In the genomic region with DNA sequence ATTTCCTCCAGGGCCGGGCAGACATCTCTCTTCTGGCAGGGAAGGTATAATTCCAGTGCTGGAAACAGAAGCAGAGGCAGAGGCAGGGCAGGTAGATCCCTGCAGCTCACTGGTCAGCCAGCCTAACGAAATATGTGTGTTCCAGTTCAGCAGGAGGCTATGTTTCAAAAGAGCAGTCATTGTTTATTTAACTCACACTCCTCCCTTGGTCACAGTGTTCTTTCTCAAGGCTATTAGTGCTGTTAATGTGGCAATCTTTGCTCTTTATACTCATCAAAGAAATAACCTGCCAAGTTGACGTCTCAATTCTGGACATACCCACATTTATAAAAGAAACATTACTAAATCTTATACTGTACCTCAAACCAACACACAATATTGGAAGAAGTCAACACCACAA, we compare ENCODE assay signal across 28 mouse cellular contexts.
"Had no signal": no experiment of that assay in that cellular context is flagged by ENCODE, and none has a peak within 500 bp of the region (broad histone marks: within the 10 kb centered on the region; RNA-seq: fewer than 3 reads in every experiment).

No protein-coding gene starts in this region.

- H3K4me1 ChIP-seq: embryonic facial prominence, embryonic 10.5 days; embryonic facial prominence, embryonic 12.5 days; embryonic facial prominence, embryonic 13.5 days; embryonic facial prominence, embryonic 15.5 days; forebrain, embryonic 10.5 days; forebrain, embryonic 12.5 days; forebrain, embryonic 13.5 days; forebrain, embryonic 15.5 days had no signal

- DNase-seq: cerebellum, adult 2 months; cerebellum, adult 8-10 months; cerebellum, adult 9-10 months; cerebellum, adult 9-11 months; cerebellum, postnatal 10 days; cerebellum, postnatal 14 days; cerebellum, postnatal 25 days; cerebellum, postnatal 36 days; embryo, embryonic 11 days; forebrain, postnatal 0 days; gastrocnemius, adult 2 months; gastrocnemius, postnatal 10 days; gastrocnemius, postnatal 14 days; gastrocnemius, postnatal 25 days; gastrocnemius, postnatal 36 days; heart, adult 11 months; heart, adult 18-20 months; heart, adult 2 months had no signal

- ATAC-seq: forebrain, embryonic 13.5 days; forebrain, embryonic 15.5 days; forebrain, embryonic 16.5 days; forebrain, postnatal 0 days had no signal

- H3K27me3 ChIP-seq: embryonic facial prominence, embryonic 12.5 days; embryonic facial prominence, embryonic 13.5 days; embryonic facial prominence, embryonic 15.5 days; forebrain, embryonic 12.5 days; forebrain, embryonic 13.5 days; forebrain, embryonic 15.5 days had no signal

- H3K4me2 ChIP-seq: embryonic facial prominence, embryonic 12.5 days; embryonic facial prominence, embryonic 13.5 days; embryonic facial prominence, embryonic 15.5 days; forebrain, embryonic 12.5 days; forebrain, embryonic 13.5 days; forebrain, embryonic 15.5 days had no signal

- H3K4me3 ChIP-seq: embryonic facial prominence, embryonic 10.5 days; embryonic facial prominence, embryonic 12.5 days; embryonic facial prominence, embryonic 13.5 days; embryonic facial prominence, embryonic 15.5 days; erythroblast, embryonic 14.5 days; forebrain, embryonic 10.5 days; forebrain, embryonic 12.5 days; forebrain, embryonic 13.5 days; forebrain, embryonic 15.5 days; gastrocnemius, adult 2 months; heart, adult 2 months had no signal

- H3K27ac ChIP-seq: embryonic facial prominence, embryonic 10.5 days; embryonic facial prominence, embryonic 12.5 days; embryonic facial prominence, embryonic 13.5 days; embryonic facial prominence, embryonic 15.5 days; forebrain, embryonic 10.5 days; forebrain, embryonic 12.5 days; forebrain, embryonic 13.5 days; forebrain, embryonic 15.5 days; gastrocnemius, adult 2 months; heart, adult 2 months had no signal

- H3K9ac ChIP-seq: embryonic facial prominence, embryonic 12.5 days; embryonic facial prominence, embryonic 13.5 days; embryonic facial prominence, embryonic 15.5 days; forebrain, embryonic 12.5 days; forebrain, embryonic 13.5 days; forebrain, embryonic 15.5 days; forebrain, postnatal 0 days had no signal

- H3K9me3 ChIP-seq: embryonic facial prominence, embryonic 10.5 days; embryonic facial prominence, embryonic 12.5 days; embryonic facial prominence, embryonic 13.5 days; embryonic facial prominence, embryonic 15.5 days; forebrain, embryonic 10.5 days; forebrain, embryonic 12.5 days; forebrain, embryonic 13.5 days; forebrain, embryonic 15.5 days had no signal

- H3K36me3 ChIP-seq: embryonic facial prominence, embryonic 10.5 days; embryonic facial prominence, embryonic 12.5 days; embryonic facial prominence, embryonic 13.5 days; embryonic facial prominence, embryonic 15.5 days; forebrain, embryonic 10.5 days; forebrain, embryonic 12.5 days; forebrain, embryonic 15.5 days had no signal
